Mouse (Mus musculus) thymus, adult 2 months (tissue): ENCODE measurements around the gene Baz2b. TPM values are rescaled to one million over a fixed set of nuclear protein-coding genes. Genes with fewer than 3 reads are reported as not detected.

Experiments
- DNase-seq: peaks from one replicate; pipeline ENCODE4 v3.0.0; 2021
- H3K27ac ChIP-seq: fragments of 200-500 bp; 2 replicates; pipeline ENCODE4 v1.5.1; 2012; ENCODE audit warnings: low read length, control low read depth; ENCODE audit not compliant: control insufficient read depth, insufficient read depth
- H3K27me3 ChIP-seq: fragments of 200-500 bp; 2 replicates; pipeline ENCODE4 v1.6.1; 2012; ENCODE audit warnings: mild to moderate bottlenecking, low read length, moderate library complexity, mixed read lengths; ENCODE audit not compliant: control insufficient read depth, insufficient read depth
- H3K36me3 ChIP-seq: fragments of 200-500 bp; 2 replicates; pipeline ENCODE4 v1.6.1; 2012; ENCODE audit warnings: mild to moderate bottlenecking, low read length, moderate library complexity; ENCODE audit not compliant: control insufficient read depth, insufficient read depth
- H3K4me1 ChIP-seq: fragments of 200-500 bp; replicated peaks from 2 replicates; pipeline ENCODE4 v1.6.1; 2012; ENCODE audit warnings: low read length; ENCODE audit not compliant: control insufficient read depth, insufficient read depth
- H3K4me3 ChIP-seq: fragments of 200-500 bp; 2 replicates; pipeline ENCODE4 v1.5.1; 2012; ENCODE audit warnings: mild to moderate bottlenecking, low read length, control low read depth, moderate library complexity; ENCODE audit not compliant: control insufficient read depth, insufficient read depth
- CTCF ChIP-seq: fragments of 200-500 bp; IDR thresholded peaks from 2 replicates; pipeline ENCODE4 v1.5.1; 2012; ENCODE audit warnings: mild to moderate bottlenecking, control low read depth, low read length, moderate library complexity, borderline replicate concordance; ENCODE audit not compliant: control insufficient read depth, poor library complexity, insufficient read depth; ENCODE audit errors: extremely low read depth
- POLR2A ChIP-seq: fragments of 200-500 bp; IDR thresholded peaks from 2 replicates; pipeline ENCODE4 v1.6.1; 2012; ENCODE audit warnings: mild to moderate bottlenecking, low read length, control low read depth, moderate library complexity; ENCODE audit not compliant: control insufficient read depth, poor library complexity, insufficient read depth; ENCODE audit errors: extremely low read depth
- WGBS: fragments of 180-500 bp; shearing (Covaris S2); methylation state at CpG from one replicate; pipeline ENCODE4 v1.1.7; 2018; 5-methylcytosine and 5-hydroxymethylcytosine counted together
- polyA plus RNA-seq: library from polyadenylated mRNA; depleted of rRNA; stranded (reverse); fragments of >200 nt; gene quantifications from 2 replicates; pipeline ENCODE4 v1.2.3, GENCODE M21; 2012

Baz2b gene
- polyA plus RNA-seq, 1 experiment: 25.9 TPM

DNA sequence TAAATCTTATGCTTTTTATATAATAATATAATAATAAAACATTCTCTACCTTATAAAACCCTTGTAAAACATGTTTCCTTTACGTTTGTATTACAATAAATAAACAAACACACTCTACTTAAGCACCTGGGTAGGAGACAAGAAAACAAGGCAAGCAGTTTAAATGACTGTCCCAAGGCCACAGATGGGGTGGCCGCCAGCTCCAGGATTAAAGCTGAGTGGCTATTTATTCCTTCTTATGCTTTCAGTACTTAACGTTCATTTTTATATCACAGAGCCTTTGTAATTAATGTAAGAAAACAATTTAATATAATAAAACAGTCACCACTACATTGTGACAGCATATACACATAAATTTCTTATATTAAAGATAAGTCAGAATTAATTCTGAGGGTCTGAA lies 173.3 kb downstream of the Baz2b start:
- Histone ChIP-seq H3K36me3 (no peaks in the 10 kb centered on the region), H3K4me1 (no peaks in the 10 kb centered on the region), H3K27me3 (no peaks in the 10 kb centered on the region), H3K4me3 (no peak overlapping the region), H3K27ac (no peak overlapping the region)
- no peak for DNase-seq
- 86% methylated on average over 3 of the region's 3 CpGs for WGBS
- TF ChIP-seq CTCF (no peak), POLR2A (no peak)

DNA sequence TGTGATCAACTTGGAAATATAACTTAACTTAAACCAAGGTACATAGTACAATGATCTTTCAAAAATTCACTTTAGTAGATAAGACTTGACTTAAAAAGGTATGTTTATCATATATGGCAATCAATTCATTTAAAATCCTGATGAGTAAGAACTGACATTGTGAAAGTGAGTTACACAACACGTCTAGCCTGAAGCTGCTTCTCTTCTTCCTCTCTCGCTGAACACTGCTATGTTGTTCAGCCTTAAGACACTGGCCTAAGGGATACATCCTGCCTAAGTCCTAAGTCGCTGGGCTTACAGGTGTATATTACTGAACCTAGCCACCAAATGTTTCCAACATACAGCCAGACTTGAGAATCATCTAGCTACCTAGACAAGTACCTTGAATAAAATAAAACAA lies 178.6 kb downstream of the Baz2b start:
- no peaks in the 10 kb centered on the region for H3K36me3 ChIP-seq
- TF ChIP-seq CTCF: no peak
- no peaks in the 10 kb centered on the region for H3K27me3 ChIP-seq
- DNase-seq: no peak
- H3K27ac ChIP-seq: no peak overlapping the region
- WGBS: 96% methylated on average over 3 of the region's 3 CpGs
- no peaks in the 10 kb centered on the region for H3K4me1 ChIP-seq
- no peak overlapping the region for H3K4me3 ChIP-seq

DNA sequence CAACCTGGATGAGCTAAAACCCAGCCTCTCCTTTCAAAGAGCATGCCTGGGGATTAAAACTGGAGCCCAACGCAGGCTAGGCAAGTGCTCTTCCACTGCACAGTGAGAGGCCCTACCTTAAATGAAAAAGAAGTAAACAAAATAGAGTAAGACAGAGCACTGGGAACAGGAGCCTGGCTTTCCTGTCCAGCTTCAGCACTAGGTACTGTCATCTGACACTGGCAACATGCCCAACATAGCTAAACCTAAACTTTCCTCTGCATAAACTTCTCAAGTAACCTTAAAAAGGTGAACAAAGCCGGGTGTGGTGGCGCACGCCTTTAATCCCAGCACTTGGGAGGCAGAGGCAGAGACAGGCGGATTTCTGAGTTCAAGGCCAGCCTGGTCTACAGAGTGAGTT lies 180.6 kb downstream of the Baz2b start:
- no peak for DNase-seq
- TF ChIP-seq POLR2A: no peak
- H3K27me3 ChIP-seq: no peaks in the 10 kb centered on the region
- H3K4me3 ChIP-seq: no peak overlapping the region
- H3K36me3 ChIP-seq: no peaks in the 10 kb centered on the region
- WGBS: 91% methylated on average over 5 of the region's 5 CpGs
- H3K4me1 ChIP-seq: no peaks in the 10 kb centered on the region
- no peak overlapping the region for H3K27ac ChIP-seq

DNA sequence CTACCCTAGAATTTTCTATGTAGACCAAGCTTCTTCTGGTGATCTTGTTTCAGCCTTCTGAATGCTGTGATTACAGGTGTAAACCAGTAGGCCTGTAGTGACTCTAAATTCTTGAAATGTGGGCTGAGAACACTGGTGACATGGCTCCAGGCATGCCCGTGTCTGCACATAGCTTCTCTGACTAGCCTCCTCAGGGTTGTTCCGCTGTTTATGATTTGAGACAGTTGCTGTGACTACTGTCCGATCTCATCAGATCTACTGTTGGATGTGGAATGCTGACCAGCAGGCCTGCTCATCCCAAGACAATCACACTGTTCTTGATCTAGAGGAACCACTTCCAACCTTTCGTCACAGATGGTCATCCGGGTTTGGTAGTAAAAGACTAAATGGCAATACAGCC lies 182.5 kb downstream of the Baz2b start:
- Histone ChIP-seq H3K36me3 (no peaks in the 10 kb centered on the region), H3K27ac (no peak overlapping the region), H3K27me3 (no peaks in the 10 kb centered on the region), H3K4me3 (no peak overlapping the region), H3K4me1 (no peaks in the 10 kb centered on the region)
- no peak for TF ChIP-seq CTCF
- TF ChIP-seq POLR2A: no peak
- 98% methylated on average over 5 of the region's 5 CpGs for WGBS
- no peak for DNase-seq

DNA sequence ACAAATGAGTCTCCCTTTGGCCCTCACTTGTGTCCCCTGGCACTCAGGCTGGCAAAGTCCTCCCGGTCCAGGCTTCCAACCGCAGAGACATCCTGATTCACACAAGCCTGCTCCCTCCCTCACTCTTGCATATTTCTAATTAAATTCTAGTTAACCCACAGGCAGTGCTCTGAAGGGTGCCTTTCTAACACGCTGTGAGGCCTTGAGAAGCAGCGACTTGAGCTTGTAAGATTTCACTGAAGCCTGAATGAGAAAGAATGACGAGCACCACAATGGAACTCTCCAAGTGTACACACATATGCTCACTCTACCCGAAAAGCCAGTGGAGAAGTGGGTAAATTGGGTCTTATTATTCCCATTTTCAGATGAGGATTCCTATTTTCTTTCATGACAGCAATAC lies 183.1 kb downstream of the Baz2b start:
- Histone ChIP-seq H3K27ac (no peak overlapping the region), H3K27me3 (no peaks in the 10 kb centered on the region), H3K4me1 (no peaks in the 10 kb centered on the region), H3K4me3 (no peak overlapping the region), H3K36me3 (no peaks in the 10 kb centered on the region)
- WGBS: 98% methylated on average over 6 of the region's 6 CpGs
- TF ChIP-seq POLR2A (no peak), CTCF (no peak)
- no peak for DNase-seq

DNA sequence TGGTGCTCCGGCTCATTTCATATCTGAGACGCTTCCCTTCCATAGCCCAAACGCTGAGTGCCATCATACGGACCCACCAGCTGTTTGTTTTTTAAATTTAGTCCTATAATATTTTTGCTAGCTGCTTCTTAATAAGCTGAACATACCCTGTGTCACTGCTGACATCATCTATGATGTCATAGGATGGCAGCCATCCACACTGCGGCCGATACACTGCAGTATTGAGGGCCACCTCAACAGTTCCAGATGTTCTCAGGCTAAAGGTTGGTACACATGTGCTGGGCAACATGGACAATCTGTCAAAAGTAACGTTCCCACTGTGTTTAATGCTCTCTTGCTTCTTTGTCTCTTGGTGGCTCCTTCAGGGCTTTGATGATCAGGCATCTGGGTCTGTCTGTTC lies 185.9 kb downstream of the Baz2b start:
- DNase-seq: no peak
- Histone ChIP-seq H3K27ac (no peak overlapping the region), H3K4me3 (no peak overlapping the region), H3K4me1 (peaks cover 4% of the 10 kb centered on the region), H3K36me3 (no peaks in the 10 kb centered on the region), H3K27me3 (no peaks in the 10 kb centered on the region)
- TF ChIP-seq POLR2A (no peak), CTCF (no peak)
- WGBS: 99% methylated on average over 7 of the region's 7 CpGs

DNA sequence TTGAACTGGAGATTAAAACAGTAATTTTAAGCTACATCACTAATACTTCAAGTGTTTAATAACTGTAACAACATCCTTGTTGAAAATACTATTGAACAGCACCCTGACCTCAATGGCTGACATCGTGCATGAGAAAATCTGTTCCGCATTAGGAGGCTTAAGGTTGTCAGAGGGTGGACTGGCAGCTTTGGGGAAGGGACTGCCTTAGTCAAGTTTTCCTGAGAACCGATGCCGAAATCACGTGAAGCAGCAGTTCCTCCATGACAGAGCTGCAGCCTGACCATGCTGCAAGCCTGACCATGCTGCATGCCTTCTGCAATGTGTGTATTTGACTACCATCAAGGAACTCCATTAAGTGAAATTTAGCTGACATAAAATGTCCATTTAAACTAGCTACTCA lies 188.1 kb downstream of the Baz2b start:
- Histone ChIP-seq H3K27me3 (no peaks in the 10 kb centered on the region), H3K4me3 (no peak overlapping the region), H3K36me3 (no peaks in the 10 kb centered on the region), H3K4me1 (peaks cover 5% of the 10 kb centered on the region), H3K27ac (no peak overlapping the region)
- 96% methylated on average over 5 of the region's 5 CpGs for WGBS
- TF ChIP-seq CTCF (no peak), POLR2A (no peak)
- DNase-seq: no peak
